Mouse (Mus musculus): ENCODE results near the gene Cmya5.

DNA sequence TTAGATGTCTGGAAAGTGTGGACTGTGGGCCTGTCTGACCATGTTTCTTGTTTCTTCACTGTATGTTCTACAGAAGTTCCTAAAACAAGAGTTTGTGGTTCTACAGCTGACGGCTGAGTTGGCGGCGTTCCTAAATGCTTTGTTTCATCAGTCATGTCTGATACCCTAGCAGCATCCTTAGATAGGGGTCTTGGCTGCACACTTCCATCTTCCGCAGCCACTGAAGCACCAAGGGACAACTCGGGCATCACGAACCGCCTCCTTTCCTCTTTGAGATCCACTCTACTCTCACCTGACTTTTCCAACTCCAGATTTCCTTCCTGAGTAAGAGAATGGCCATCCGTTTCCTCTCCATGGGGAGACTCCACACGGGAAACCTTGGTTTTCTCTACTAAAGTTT is 53.3 kb downstream of the Cmya5 start:
- TF ChIP-seq CTCF (IDR thresholded peaks at IDR 0.05; ENCODE audit: control insufficient read depth, insufficient read depth, low read length) (no peak), POLR2A (IDR thresholded peaks at IDR 0.05; ENCODE audit: borderline replicate concordance, control insufficient read depth, low read depth, low read length) (no peak)

All from bone marrow, adult 2 months (tissue).